Mouse (Mus musculus): ENCODE measurements around the gene Lias.

The Lias gene

GRCm38 (mm10) chr5:65425251-65425650, 34.0 kb downstream of the Lias start:
- DNase-seq (ENCODE audit: low spot score in 2 of 2): no peak

DNA sequence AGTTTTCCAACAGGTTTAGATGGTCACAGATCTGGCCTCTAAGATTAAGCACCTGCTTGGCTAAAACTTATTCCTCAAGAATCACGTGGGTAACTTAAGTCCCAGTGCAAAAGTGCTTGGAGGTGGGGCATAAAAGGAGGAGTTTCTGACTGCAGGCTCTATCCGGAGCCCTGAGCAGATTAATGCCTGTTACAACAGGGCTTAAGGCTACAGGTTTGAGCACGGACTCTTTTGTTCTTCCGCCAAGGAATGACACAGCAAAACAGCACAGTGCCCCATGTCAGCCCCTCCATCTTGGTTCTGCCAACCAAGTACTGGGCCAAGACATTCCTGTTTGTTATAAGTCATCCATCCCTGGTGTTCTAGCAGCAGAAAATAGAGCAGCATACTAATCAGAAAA, 37.0 kb downstream of the Lias start:
- DNase-seq (ENCODE audit: low spot score in 2 of 2): peak; percentile 46 to 55

GRCm38 (mm10) chr5:65429441-65429840, 38.1 kb downstream of the Lias start:
- no peak for DNase-seq (ENCODE audit: low spot score in 2 of 2)

DNA sequence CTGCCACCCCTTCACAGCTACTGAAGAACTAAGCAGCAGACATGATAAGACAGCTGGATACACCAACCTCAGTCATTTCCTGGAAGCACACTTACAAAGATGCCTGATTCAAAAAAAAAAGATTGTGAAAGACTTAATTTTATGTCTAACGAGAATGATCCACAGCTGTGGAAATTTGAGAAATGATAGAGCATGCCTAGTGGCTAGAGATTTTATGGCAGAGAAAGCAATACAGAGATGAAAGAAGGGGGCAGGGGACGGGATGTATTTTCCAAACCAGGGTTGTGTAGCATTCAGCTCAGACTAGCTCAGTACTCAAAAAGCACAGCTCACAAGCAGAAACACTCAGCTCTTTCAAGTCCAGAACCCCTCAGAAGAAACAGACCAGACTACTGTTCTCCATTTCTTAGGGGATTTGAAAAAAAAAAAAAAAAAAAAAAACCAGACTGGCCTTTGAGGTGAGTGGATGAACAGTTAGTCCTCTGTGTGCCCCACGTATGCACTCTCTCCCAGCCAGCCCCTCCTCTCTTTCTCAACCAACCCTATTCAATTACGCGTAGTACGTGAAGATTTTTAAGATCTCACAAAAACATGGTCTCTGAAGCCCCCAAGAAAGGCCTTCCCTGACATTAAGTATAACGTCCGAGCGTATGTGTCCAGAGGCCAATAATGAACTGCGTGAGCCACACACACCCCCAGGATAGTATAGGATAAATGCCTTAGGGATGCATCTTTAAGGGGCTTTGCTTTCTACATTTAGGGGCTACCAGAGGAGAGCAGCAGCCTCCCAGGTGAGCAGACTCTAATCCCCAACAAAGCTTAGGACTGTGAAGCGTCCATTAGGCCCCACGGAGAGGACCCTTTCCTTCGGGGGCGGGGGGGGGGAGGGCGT, 43.4 kb downstream of the Lias start:
- DNase-seq (ENCODE audit: low spot score in 2 of 2): no peak

DNA sequence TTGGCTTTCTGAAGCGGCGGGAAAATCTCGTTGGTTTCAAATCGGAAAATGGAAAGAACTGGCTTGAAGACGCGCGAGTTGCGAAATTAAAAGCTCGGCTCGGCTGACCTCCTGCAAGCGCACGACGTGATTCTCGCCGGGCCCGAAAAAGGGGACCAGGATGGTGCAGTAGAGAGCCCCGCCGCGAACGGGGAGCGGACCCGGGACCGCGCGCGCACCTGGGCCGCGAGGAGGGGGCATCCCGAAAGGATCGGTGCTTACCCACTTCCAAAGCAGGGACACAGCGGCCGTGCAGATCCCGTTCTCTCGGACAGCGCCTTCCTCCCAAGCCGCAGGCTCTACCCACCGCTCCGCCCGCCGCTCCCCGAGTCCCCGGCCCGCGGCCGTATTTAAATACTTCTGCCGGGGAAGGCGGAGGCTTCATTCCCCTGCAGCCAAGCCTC, 44.1 kb downstream of the Lias start:
- DNase-seq (ENCODE audit: low spot score in 2 of 2): no peak

GRCm38 (mm10) chr5:65435806-65436561, 44.7 kb downstream of the Lias start, which contains the start of gene Ugdh:
TSS of gene Ugdh (minus strand) at chr5:65435949.
- peak; percentile 97 to 99 for DNase-seq (ENCODE audit: low spot score in 2 of 2)

DNA sequence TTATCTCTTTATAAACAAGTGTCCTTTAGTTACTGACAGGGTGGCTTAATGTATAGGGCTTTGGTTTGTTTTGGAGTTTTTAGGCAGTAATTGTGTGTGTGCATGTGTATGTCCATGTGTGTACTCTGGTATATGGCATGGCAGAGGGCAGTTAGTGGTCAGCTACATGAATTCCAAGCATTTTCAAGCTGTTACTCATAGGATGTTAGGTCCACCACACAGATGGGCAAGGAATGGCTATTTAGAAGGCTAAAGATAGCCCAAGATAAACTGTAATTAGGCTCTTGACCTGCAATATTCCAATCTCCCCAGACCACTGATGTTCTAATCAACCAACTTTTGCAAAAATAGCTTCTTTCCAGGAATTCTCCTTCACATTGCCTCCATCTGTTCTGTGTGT, 46.7 kb downstream of the Lias start:
- DNase-seq (ENCODE audit: low spot score in 2 of 2): no peak

- no peak for DNase-seq (ENCODE audit: low spot score in 2 of 2)
Measured at GRCm38 (mm10) chr5:65444981-65445380, 53.7 kb downstream of the Lias start.

DNA sequence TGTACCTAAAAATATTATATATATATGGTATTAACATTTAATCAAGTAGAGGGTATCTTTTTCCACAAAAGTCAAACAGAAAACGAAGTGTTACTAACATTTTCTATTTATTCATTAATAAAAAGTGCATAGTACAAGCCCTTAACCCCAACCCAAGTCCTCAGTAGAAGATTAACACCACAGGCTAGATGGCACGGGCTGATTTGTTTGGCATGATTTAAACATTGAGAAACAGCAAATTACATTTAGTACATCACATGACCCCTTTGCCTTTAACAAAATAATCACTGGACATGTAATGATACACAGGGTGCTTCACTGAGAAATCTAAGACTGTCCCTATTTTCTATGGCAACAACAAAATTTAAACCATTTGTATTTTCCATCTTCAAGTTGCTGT, 55.5 kb downstream of the Lias start:
- DNase-seq (ENCODE audit: low spot score in 2 of 2): no peak

- no peak for DNase-seq (ENCODE audit: low spot score in 2 of 2)
Measured at GRCm38 (mm10) chr5:65447826-65448225, 56.5 kb downstream of the Lias start.

GRCm38 (mm10) chr5:65448941-65449340, 57.6 kb downstream of the Lias start:
- DNase-seq (ENCODE audit: low spot score in 2 of 2): no peak

DNA sequence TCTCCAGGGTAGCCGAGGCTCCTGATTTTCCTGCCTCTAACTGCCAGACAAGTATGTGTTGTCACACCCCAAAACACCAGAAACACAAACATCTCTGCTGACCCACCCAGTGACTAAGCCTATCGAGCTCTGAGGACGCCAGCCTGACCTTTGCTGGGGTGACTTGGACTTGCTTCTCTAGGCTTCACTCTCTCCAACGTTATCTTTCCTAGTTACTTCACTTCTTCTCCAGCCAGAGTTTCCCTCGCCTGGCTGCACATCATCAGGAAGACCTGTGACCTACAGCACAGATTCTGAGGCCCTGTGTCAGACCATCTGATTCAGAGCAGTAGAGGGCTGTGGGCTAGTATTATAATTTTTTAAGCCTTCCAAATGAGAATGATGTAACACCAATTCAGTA, 63.5 kb downstream of the Lias start:
- DNase-seq (ENCODE audit: low spot score in 2 of 2): peak; percentile 65 to 72

DNA sequence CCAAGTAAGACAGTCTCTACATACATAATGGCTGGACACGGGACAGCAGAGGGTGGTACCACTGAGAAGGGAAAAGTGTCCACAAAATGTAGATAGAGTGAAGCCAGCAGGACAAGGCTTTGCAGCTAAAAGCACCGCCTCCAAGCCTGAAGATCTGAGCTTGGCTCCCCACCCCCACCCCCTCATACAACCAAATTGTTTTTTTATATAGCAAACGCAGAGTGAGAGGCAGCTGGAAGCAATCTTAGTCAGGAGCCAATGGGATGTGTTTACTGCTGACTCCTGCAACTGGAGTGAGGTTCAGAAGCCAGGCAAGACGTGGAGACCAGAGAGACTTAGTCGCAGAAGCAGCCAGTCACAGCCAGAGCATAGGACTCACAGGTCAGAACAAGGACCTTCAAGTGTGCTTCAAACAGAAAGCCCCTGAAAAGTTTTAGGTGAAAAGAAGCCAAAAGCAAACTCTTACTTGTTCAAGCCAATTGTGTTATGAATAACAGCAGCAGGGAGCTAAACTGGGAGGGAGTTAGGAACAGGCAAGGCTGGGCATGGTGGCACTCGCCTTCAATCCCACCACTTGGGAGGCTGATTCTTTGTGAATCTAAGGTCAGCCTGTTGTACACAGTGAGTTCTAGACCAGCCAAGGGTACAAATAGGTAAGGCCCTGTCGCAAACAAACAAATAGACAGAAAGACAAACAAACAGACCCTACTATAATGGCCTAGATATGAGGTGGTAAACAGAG, 66.0 kb downstream of the Lias start:
- DNase-seq (ENCODE audit: low spot score in 2 of 2): no peak

- peak in 1 of 2 experiments; percentile 50 for DNase-seq (ENCODE audit: low spot score in 2 of 2)
Measured at GRCm38 (mm10) chr5:65457846-65458245, 66.5 kb downstream of the Lias start.

DNA sequence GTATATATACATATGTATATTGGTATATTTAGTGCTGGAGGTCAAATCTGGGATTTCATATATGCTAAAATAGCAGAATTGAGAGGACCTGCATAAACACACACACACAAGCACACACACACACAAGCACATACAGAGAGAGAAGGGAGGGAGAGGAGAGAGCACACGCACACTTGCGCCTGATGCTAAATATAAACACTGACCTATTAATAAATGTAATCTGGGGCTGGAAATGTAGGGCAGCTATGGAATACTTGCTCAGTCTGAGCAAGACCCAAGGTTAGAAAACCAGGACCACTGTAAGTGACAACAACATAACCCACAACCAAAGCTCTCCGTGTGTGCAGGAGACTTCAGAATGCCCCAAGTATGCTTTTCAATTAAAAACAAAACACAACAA, 68.2 kb downstream of the Lias start:
- DNase-seq (ENCODE audit: low spot score in 2 of 2): no peak

Data from urinary bladder, postnatal 36 days (tissue).